Mouse (Mus musculus): Measurements from ENCODE around the gene Cdk19. TPM values are rescaled to one million over a fixed set of nuclear protein-coding genes. Genes with fewer than 3 reads are reported as not detected.

The Cdk19 gene
- total and polyA plus RNA-seq, 3 experiments = 7.8 to 47.2 (median 29.1) TPM

- peak overlapping the region; percentile 99; the same call in 1 of the 2 replicates for H3K4me3 ChIP-seq (ENCODE audit: low read depth, low read length)
- no peak for ATAC-seq (ENCODE audit: extremely low read depth, insufficient number of reproducible peaks, low FRiP score, poor library complexity, severe bottlenecking)
- TF ChIP-seq GATA1 (IDR thresholded peaks at IDR 0.05; ENCODE audit: borderline replicate concordance, low read length) = no peak
- TF ChIP-seq POLR2AphosphoS5 (IDR thresholded peaks at IDR 0.05; ENCODE audit: insufficient replicate concordance, low read depth, low read length) = no peak
- no peak for TF ChIP-seq TAL1 (conservative IDR thresholded peaks at IDR 0.05; ENCODE audit: low read depth, low read length)
- TF ChIP-seq CTCF (IDR thresholded peaks at IDR 0.05; ENCODE audit: low read depth, low read length) = no peak
- no peak for TF ChIP-seq GATA2 (IDR thresholded peaks at IDR 0.05; ENCODE audit: borderline replicate concordance, low read depth, low read length)
- no peak for DNase-seq (ENCODE audit: low spot score)
- H3K9me3 ChIP-seq (replicated peaks) = no peaks in the 10 kb centered on the region
- no peaks in the 10 kb centered on the region for H3K27me3 ChIP-seq (ENCODE audit: insufficient read depth, low read length)
- H3K36me3 ChIP-seq (replicated peaks) = peaks cover 4% of the 10 kb centered on the region
- H3K4me1 ChIP-seq (ENCODE audit: insufficient read depth, low read depth, low read length) = peaks cover 37% of the 10 kb centered on the region
These were observed 8.1 kb downstream of the Cdk19 start for GRCm38 (mm10) chr10:40347461-40347954.

GRCm38 (mm10) chr10:40348566-40349536, 9.5 kb downstream of the Cdk19 start:
- TF ChIP-seq TAL1 (conservative IDR thresholded peaks at IDR 0.05; ENCODE audit: low read depth, low read length) = no peak
- no peak for TF ChIP-seq POLR2AphosphoS5 (IDR thresholded peaks at IDR 0.05; ENCODE audit: insufficient replicate concordance, low read depth, low read length)
- no peak for TF ChIP-seq GATA1 (IDR thresholded peaks at IDR 0.05; ENCODE audit: borderline replicate concordance, low read length)
- no peak for TF ChIP-seq CTCF (IDR thresholded peaks at IDR 0.05; ENCODE audit: low read depth, low read length)
- no peak for TF ChIP-seq GATA2 (IDR thresholded peaks at IDR 0.05; ENCODE audit: borderline replicate concordance, low read depth, low read length)
- H3K4me3 ChIP-seq (ENCODE audit: low read depth, low read length) = peak overlapping the region; percentile 99
- H3K36me3 ChIP-seq (replicated peaks) = peaks cover 10% of the 10 kb centered on the region
- ATAC-seq (ENCODE audit: extremely low read depth, insufficient number of reproducible peaks, low FRiP score, poor library complexity, severe bottlenecking) (peak; percentile 88), DNase-seq (ENCODE audit: low spot score) (peak; percentile 86)
- H3K4me1 ChIP-seq (ENCODE audit: insufficient read depth, low read depth, low read length) = peaks cover 30% of the 10 kb centered on the region
- no peaks in the 10 kb centered on the region for H3K9me3 ChIP-seq (replicated peaks)
- H3K27me3 ChIP-seq (ENCODE audit: insufficient read depth, low read length) = no peaks in the 10 kb centered on the region

- ATAC-seq (ENCODE audit: extremely low read depth, insufficient number of reproducible peaks, low FRiP score, poor library complexity, severe bottlenecking) = no peak
- Histone ChIP-seq H3K4me3 (ENCODE audit: low read depth, low read length) (peak overlapping the region; percentile 99), H3K9me3 (replicated peaks) (no peaks in the 10 kb centered on the region), H3K4me1 (ENCODE audit: insufficient read depth, low read depth, low read length) (peaks cover 30% of the 10 kb centered on the region), H3K36me3 (replicated peaks) (peaks cover 11% of the 10 kb centered on the region), H3K27me3 (ENCODE audit: insufficient read depth, low read length) (no peaks in the 10 kb centered on the region)
- peak; percentile 53 for DNase-seq (ENCODE audit: low spot score)
- TF ChIP-seq GATA2 (IDR thresholded peaks at IDR 0.05; ENCODE audit: borderline replicate concordance, low read depth, low read length) (no peak), GATA1 (IDR thresholded peaks at IDR 0.05; ENCODE audit: borderline replicate concordance, low read length) (no peak), POLR2AphosphoS5 (IDR thresholded peaks at IDR 0.05; ENCODE audit: insufficient replicate concordance, low read depth, low read length) (no peak), TAL1 (conservative IDR thresholded peaks at IDR 0.05; ENCODE audit: low read depth, low read length) (no peak), CTCF (IDR thresholded peaks at IDR 0.05; ENCODE audit: low read depth, low read length) (no peak)
These were observed 10.3 kb downstream of the Cdk19 start for GRCm38 (mm10) chr10:40349631-40350177.

- Histone ChIP-seq H3K4me3 (ENCODE audit: low read depth, low read length) (peak overlapping the region; percentile 99), H3K9me3 (replicated peaks) (no peaks in the 10 kb centered on the region), H3K27me3 (ENCODE audit: insufficient read depth, low read length) (no peaks in the 10 kb centered on the region), H3K36me3 (replicated peaks) (peaks cover 15% of the 10 kb centered on the region), H3K4me1 (ENCODE audit: insufficient read depth, low read depth, low read length) (peaks cover 30% of the 10 kb centered on the region)
- DNase-seq (ENCODE audit: low spot score) = no peak
- 0 out of 2 replicates have a peak, but pooled peaks have one; percentile 16 for TF ChIP-seq TAL1 (conservative IDR thresholded peaks at IDR 0.05; ENCODE audit: low read depth, low read length)
- TF ChIP-seq GATA1 (IDR thresholded peaks at IDR 0.05; ENCODE audit: borderline replicate concordance, low read length) = no peak
- no peak for ATAC-seq (ENCODE audit: extremely low read depth, insufficient number of reproducible peaks, low FRiP score, poor library complexity, severe bottlenecking)
These were observed 11.0 kb downstream of the Cdk19 start for GRCm38 (mm10) chr10:40350245-40350932.

GRCm38 (mm10) chr10:40351156-40351555, 11.8 kb downstream of the Cdk19 start:
- DNase-seq (ENCODE audit: low spot score) (no peak), ATAC-seq (ENCODE audit: extremely low read depth, insufficient number of reproducible peaks, low FRiP score, poor library complexity, severe bottlenecking) (no peak)
- no peak overlapping the region for H3K4me3 ChIP-seq (ENCODE audit: low read depth, low read length)
- H3K36me3 ChIP-seq (replicated peaks) = peaks cover 15% of the 10 kb centered on the region
- peaks cover 30% of the 10 kb centered on the region for H3K4me1 ChIP-seq (ENCODE audit: insufficient read depth, low read depth, low read length)
- TF ChIP-seq TAL1 (conservative IDR thresholded peaks at IDR 0.05; ENCODE audit: low read depth, low read length) (no peak), CTCF (IDR thresholded peaks at IDR 0.05; ENCODE audit: low read depth, low read length) (no peak), GATA1 (IDR thresholded peaks at IDR 0.05; ENCODE audit: borderline replicate concordance, low read length) (no peak), POLR2AphosphoS5 (IDR thresholded peaks at IDR 0.05; ENCODE audit: insufficient replicate concordance, low read depth, low read length) (no peak), GATA2 (IDR thresholded peaks at IDR 0.05; ENCODE audit: borderline replicate concordance, low read depth, low read length) (no peak)
- no peaks in the 10 kb centered on the region for H3K9me3 ChIP-seq (replicated peaks)
- H3K27me3 ChIP-seq (ENCODE audit: insufficient read depth, low read length) = no peaks in the 10 kb centered on the region
